Mouse (Mus musculus) kidney, embryonic 16.5 days (tissue): ENCODE results near the gene Itga4. TPM values are rescaled to one million over a fixed set of nuclear protein-coding genes. Genes with fewer than 3 reads are reported as not detected.

ENCODE experiments used
- ATAC-seq: fragments of 200-750 bp; cut with Nextera tagmentation; 2 replicates; pipeline ENCODE4 v1.8.0; 2017; ENCODE audit warnings: moderate TSS enrichment; ENCODE audit not compliant: low FRiP score, low TSS enrichment
- H3K27ac ChIP-seq: fragments of 300-500 bp; sonication (generic); 2 replicates; pipeline ENCODE4 v1.5.1; 2014; ENCODE audit warnings: low read length
- H3K27me3 ChIP-seq: fragments of 300-500 bp; sonication (generic); 2 replicates; pipeline ENCODE4 v1.6.1; 2014; ENCODE audit warnings: low read length, control low read depth, mixed read lengths; ENCODE audit not compliant: insufficient read depth
- H3K36me3 ChIP-seq: fragments of 300-500 bp; sonication (generic); 2 replicates; pipeline ENCODE4 v1.6.1; 2014; ENCODE audit warnings: low read length, control low read depth, mixed read lengths; ENCODE audit not compliant: insufficient read depth
- H3K4me1 ChIP-seq: fragments of 300-500 bp; sonication (generic); 2 replicates; pipeline ENCODE4 v1.6.1; 2014; ENCODE audit warnings: low read length, control low read depth, mixed read lengths; ENCODE audit not compliant: insufficient read depth
- H3K4me2 ChIP-seq: fragments of 300-500 bp; sonication (generic); replicated peaks from 2 replicates; pipeline ENCODE4 v1.6.1; 2014; ENCODE audit warnings: low read depth, low read length
- H3K4me3 ChIP-seq: fragments of 300-500 bp; sonication (generic); 2 replicates; pipeline ENCODE4 v1.5.1; 2014; ENCODE audit warnings: mild to moderate bottlenecking, low read length
- H3K9ac ChIP-seq: fragments of 300-500 bp; sonication (generic); replicated peaks from 2 replicates; pipeline ENCODE4 v1.6.1; 2014; ENCODE audit warnings: low read length
- H3K9me3 ChIP-seq: fragments of 300-500 bp; sonication (generic); 2 replicates; pipeline ENCODE4 v1.6.1; 2016; ENCODE audit warnings: low read length, control low read depth
- WGBS: fragments of 180-500 bp; shearing (Covaris S2); extraction: QIAGEN DNeasy Blood & Tissue Kit; methylation state at CpG from one replicate; pipeline ENCODE4 v1.1.7; 2014; 5-methylcytosine and 5-hydroxymethylcytosine counted together
- polyA plus RNA-seq: library from polyadenylated mRNA; unstranded; fragments of >200 nt; fragmentation: Nextera tagmentation; extraction: Ambion mirVana; gene quantifications from 2 replicates; pipeline ENCODE4 v1.2.1, GENCODE M21; 2015

The Itga4 gene
- polyA plus RNA-seq, 1 experiment from 2014 or later: 4.2 TPM

GRCm38 (mm10) chr2:79292431-79292830 lies 37.2 kb downstream of the Itga4 start:
- Histone ChIP-seq H3K27ac (no peak overlapping the region), H3K9ac (no peak overlapping the region), H3K4me3 (no peak overlapping the region), H3K4me1 (no peaks in the 10 kb centered on the region), H3K36me3 (no peaks in the 10 kb centered on the region), H3K4me2 (no peak overlapping the region), H3K9me3 (no peaks in the 10 kb centered on the region), H3K27me3 (no peaks in the 10 kb centered on the region)
- 70% methylated on average over 6 of the region's 6 CpGs for WGBS
- no peak for ATAC-seq

DNA sequence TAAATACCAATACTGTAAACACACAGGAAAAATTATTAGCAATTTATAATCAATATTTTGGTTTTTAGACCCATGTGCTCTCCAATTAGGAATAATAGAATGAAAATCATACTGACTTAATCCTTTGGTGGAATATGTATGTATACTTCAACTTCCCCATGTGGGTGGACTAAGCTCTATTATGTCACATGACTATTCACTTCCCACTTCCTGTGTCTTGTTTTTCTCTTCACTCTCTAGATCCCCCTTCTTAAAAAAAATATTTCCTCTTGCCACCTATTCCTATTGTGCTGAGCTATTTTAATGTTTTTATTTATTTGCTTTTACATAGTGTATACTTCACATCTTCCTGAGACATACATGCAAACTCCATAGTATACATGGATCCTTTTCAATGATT lies 47.2 kb downstream of the Itga4 start:
- H3K4me3 ChIP-seq: no peak overlapping the region
- no peak overlapping the region for H3K4me2 ChIP-seq
- no peak for ATAC-seq
- H3K27me3 ChIP-seq: no peaks in the 10 kb centered on the region
- no peak overlapping the region for H3K9ac ChIP-seq
- H3K9me3 ChIP-seq: no peaks in the 10 kb centered on the region
- H3K4me1 ChIP-seq: no peaks in the 10 kb centered on the region
- no peaks in the 10 kb centered on the region for H3K36me3 ChIP-seq
- H3K27ac ChIP-seq: no peak overlapping the region

GRCm38 (mm10) chr2:79307549-79307948 lies 52.3 kb downstream of the Itga4 start:
- WGBS: 83% methylated on average over 4 of the region's 4 CpGs
- ATAC-seq: no peak

DNA sequence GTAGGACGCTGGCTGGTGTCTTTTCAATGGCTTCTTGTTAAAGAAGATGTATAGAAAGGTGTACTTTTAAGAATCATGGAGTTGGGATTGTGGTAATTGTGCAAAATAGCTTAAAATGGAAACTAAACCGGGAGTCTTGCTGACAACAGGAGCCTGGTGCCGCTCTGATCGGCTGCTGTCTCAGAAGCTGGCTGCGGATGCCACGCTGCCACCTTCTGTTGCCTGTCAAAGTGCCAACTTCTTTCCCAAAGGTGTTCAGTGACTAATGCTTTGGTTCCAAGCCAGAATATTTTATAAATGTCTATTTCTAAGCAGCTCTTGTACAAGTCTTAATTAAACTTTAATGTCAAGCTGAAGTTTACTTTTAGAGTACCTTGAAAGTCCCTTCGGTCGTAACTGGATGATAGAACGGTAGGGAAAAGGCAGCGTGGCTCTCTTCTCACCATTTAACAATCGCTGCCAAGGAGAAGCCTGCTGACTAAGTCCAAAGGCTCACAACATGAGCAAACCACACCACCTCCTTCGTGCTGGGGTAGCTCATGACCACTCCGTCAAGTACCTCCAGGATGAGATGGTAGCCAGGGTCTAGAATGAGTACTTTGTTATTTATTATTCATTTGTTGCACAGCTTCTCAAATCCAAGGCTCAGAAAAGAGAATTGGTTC lies 54.4 kb downstream of the Itga4 start:
- WGBS: 88% methylated on average over 13 of the region's 13 CpGs
- no peak overlapping the region for H3K4me2 ChIP-seq
- no peaks in the 10 kb centered on the region for H3K27me3 ChIP-seq
- H3K9me3 ChIP-seq: no peaks in the 10 kb centered on the region
- H3K4me3 ChIP-seq: no peak overlapping the region
- H3K27ac ChIP-seq: no peak overlapping the region
- no peaks in the 10 kb centered on the region for H3K36me3 ChIP-seq
- ATAC-seq: no peak
- no peak overlapping the region for H3K9ac ChIP-seq
- H3K4me1 ChIP-seq: no peaks in the 10 kb centered on the region

More at GRCm38 (mm10) chr2:79307549-79307948, 52.3 kb downstream of the Itga4 start:
- no peaks in the 10 kb centered on the region for H3K36me3 ChIP-seq
- no peak overlapping the region for H3K4me2 ChIP-seq
- no peak overlapping the region for H3K9ac ChIP-seq
- H3K4me3 ChIP-seq: no peak overlapping the region
- H3K27me3 ChIP-seq: no peaks in the 10 kb centered on the region
- H3K9me3 ChIP-seq: no peaks in the 10 kb centered on the region
- H3K27ac ChIP-seq: no peak overlapping the region
- no peaks in the 10 kb centered on the region for H3K4me1 ChIP-seq

GRCm38 (mm10) chr2:79312499-79312898 lies 57.3 kb downstream of the Itga4 start:
- Histone ChIP-seq H3K9ac (no peak overlapping the region), H3K36me3 (no peaks in the 10 kb centered on the region), H3K9me3 (no peaks in the 10 kb centered on the region), H3K27ac (no peak overlapping the region), H3K4me3 (no peak overlapping the region), H3K4me2 (no peak overlapping the region), H3K4me1 (no peaks in the 10 kb centered on the region), H3K27me3 (no peaks in the 10 kb centered on the region)
- ATAC-seq: no peak
- 38% methylated on average over 4 of the region's 4 CpGs for WGBS

- 0 out of 2 replicates have a peak, but pooled peaks cover 3% of the 10 kb centered on the region for H3K36me3 ChIP-seq
- no peak overlapping the region for H3K27ac ChIP-seq
- no peaks in the 10 kb centered on the region for H3K27me3 ChIP-seq
- no peaks in the 10 kb centered on the region for H3K4me1 ChIP-seq
- no peak overlapping the region for H3K4me3 ChIP-seq
- ATAC-seq: no peak
- 89% methylated on average over 4 of the region's 4 CpGs for WGBS
- no peak overlapping the region for H3K9ac ChIP-seq
- H3K4me2 ChIP-seq: no peak overlapping the region
- no peaks in the 10 kb centered on the region for H3K9me3 ChIP-seq
These were observed 59.9 kb downstream of the Itga4 start for GRCm38 (mm10) chr2:79315108-79315507.

GRCm38 (mm10) chr2:79316182-79316880 lies 61.1 kb downstream of the Itga4 start:
- Histone ChIP-seq H3K27ac (no peak overlapping the region), H3K27me3 (no peaks in the 10 kb centered on the region), H3K36me3 (0 out of 2 replicates have a peak, but pooled peaks cover 3% of the 10 kb centered on the region), H3K9ac (no peak overlapping the region), H3K9me3 (no peaks in the 10 kb centered on the region), H3K4me2 (no peak overlapping the region), H3K4me3 (no peak overlapping the region), H3K4me1 (no peaks in the 10 kb centered on the region)
- WGBS: 83% methylated on average over 9 of the region's 9 CpGs
- ATAC-seq: no peak

GRCm38 (mm10) chr2:79328079-79328478 lies 72.9 kb downstream of the Itga4 start:
- ATAC-seq: no peak; the same call in 1 of the 2 replicates
- H3K27me3 ChIP-seq: no peaks in the 10 kb centered on the region
- 34% methylated on average over 2 of the region's 2 CpGs for WGBS

GRCm38 (mm10) chr2:79334661-79335060 lies 79.4 kb downstream of the Itga4 start:
- no peaks in the 10 kb centered on the region for H3K27me3 ChIP-seq
- no peak for ATAC-seq
- H3K9me3 ChIP-seq: no peaks in the 10 kb centered on the region
- H3K36me3 ChIP-seq: no peaks in the 10 kb centered on the region
- H3K9ac ChIP-seq: no peak overlapping the region
- no peak overlapping the region for H3K4me2 ChIP-seq
- H3K4me3 ChIP-seq: no peak overlapping the region
- H3K27ac ChIP-seq: no peak overlapping the region
- H3K4me1 ChIP-seq: no peaks in the 10 kb centered on the region

More at GRCm38 (mm10) chr2:79328079-79328478, 72.9 kb downstream of the Itga4 start:
- H3K4me3 ChIP-seq: no peak overlapping the region
- H3K36me3 ChIP-seq: no peaks in the 10 kb centered on the region
- H3K9ac ChIP-seq: no peak overlapping the region
- H3K4me2 ChIP-seq: no peak overlapping the region
- H3K27ac ChIP-seq: no peak overlapping the region
- H3K9me3 ChIP-seq: no peaks in the 10 kb centered on the region
- H3K4me1 ChIP-seq: no peaks in the 10 kb centered on the region

DNA sequence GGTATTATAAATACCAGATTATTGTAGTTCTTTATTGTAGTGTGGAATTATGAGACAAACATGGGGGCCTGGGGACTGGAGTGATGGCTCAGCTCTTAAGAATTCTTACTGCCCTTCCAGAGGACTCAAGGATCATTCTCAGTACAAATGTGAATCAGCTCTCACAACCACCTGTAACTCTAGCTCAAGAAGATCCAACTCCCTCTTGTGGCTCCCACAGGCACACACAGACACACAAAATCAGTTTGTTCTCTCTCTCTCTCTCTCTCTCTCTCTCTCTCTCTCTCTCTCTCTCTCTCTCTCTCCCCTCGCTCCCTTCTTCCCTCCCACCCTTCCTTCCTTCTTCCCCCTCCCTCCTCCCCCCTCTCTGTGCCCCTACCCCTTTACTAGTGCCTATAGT lies 80.9 kb downstream of the Itga4 start:
- Histone ChIP-seq H3K27me3 (no peaks in the 10 kb centered on the region), H3K9me3 (no peaks in the 10 kb centered on the region), H3K9ac (no peak overlapping the region), H3K4me3 (no peak overlapping the region), H3K4me1 (no peaks in the 10 kb centered on the region), H3K36me3 (no peaks in the 10 kb centered on the region), H3K27ac (no peak overlapping the region), H3K4me2 (no peak overlapping the region)
- 70% methylated on average over 1 of the region's 1 CpGs for WGBS
- ATAC-seq: no peak
